Mouse (Mus musculus) spleen, adult 2 months (tissue): Measurements from ENCODE around the gene Vpreb2.
"Not testable (repeated sequence)": the region's sequence is repeated elsewhere in the genome, so short reads cannot be mapped to it uniquely, and the experiment has no call there.

ENCODE experiments used
- CTCF ChIP-seq: fragments of 200-500 bp; IDR thresholded peaks from 2 replicates; pipeline ENCODE4 v1.5.1; 2011; ENCODE audit warnings: mild to moderate bottlenecking, inconsistent platforms; ENCODE audit not compliant: insufficient read depth, insufficient read length, insufficient replicate concordance; ENCODE audit errors: extremely low read depth
- POLR2A ChIP-seq: fragments of 200-500 bp; IDR thresholded peaks from 2 replicates; pipeline ENCODE4 v1.6.1; 2011; ENCODE audit warnings: low read depth, low read length, inconsistent platforms

GRCm38 (mm10) chr16:17992321-17992720 lies 12.1 kb downstream of the Vpreb2 start:
- TF ChIP-seq CTCF, POLR2A: not testable (repeated sequence)
